Mouse (Mus musculus) hindbrain, embryonic 13.5 days (tissue): ENCODE data around the gene Calml4. TPM values are rescaled to one million over a fixed set of nuclear protein-coding genes. Genes with fewer than 3 reads are reported as not detected.
"Not testable (repeated sequence)": the region's sequence is repeated elsewhere in the genome, so short reads cannot be mapped to it uniquely, and the experiment has no call there.

Experiments
- ATAC-seq: fragments of 200-750 bp; cut with Nextera tagmentation; 2 replicates; pipeline ENCODE4 v1.8.0; 2017; ENCODE audit warnings: moderate TSS enrichment; ENCODE audit not compliant: low FRiP score
- H3K27ac ChIP-seq: fragments of 300-500 bp; sonication (generic); 2 replicates; pipeline ENCODE4 v1.5.1; 2015; ENCODE audit warnings: inconsistent platforms, mild to moderate bottlenecking, moderate library complexity
- H3K27me3 ChIP-seq: fragments of 300-500 bp; sonication (generic); 2 replicates; pipeline ENCODE4 v1.6.1; 2015; ENCODE audit warnings: mild to moderate bottlenecking, inconsistent platforms
- H3K36me3 ChIP-seq: fragments of 300-500 bp; sonication (generic); 2 replicates; pipeline ENCODE4 v1.6.1; 2015; ENCODE audit warnings: mild to moderate bottlenecking, inconsistent platforms
- H3K4me1 ChIP-seq: fragments of 300-500 bp; sonication (generic); replicated peaks from 2 replicates; pipeline ENCODE4 v1.6.1; 2015; ENCODE audit warnings: inconsistent platforms
- H3K4me2 ChIP-seq: fragments of 300-500 bp; sonication (generic); 2 replicates; pipeline ENCODE4 v1.6.1; 2015; ENCODE audit warnings: inconsistent platforms, mild to moderate bottlenecking, moderate library complexity
- H3K4me3 ChIP-seq: fragments of 300-500 bp; sonication (generic); 2 replicates; pipeline ENCODE4 v1.5.1; 2015; ENCODE audit warnings: mild to moderate bottlenecking, inconsistent platforms
- H3K9ac ChIP-seq: fragments of 300-500 bp; sonication (generic); 2 replicates; pipeline ENCODE4 v1.6.1; 2015; ENCODE audit warnings: mild to moderate bottlenecking, inconsistent platforms
- H3K9me3 ChIP-seq: fragments of 300-500 bp; sonication (generic); 2 replicates; pipeline ENCODE4 v1.6.1; 2016; ENCODE audit warnings: inconsistent platforms
- WGBS: fragments of 180-500 bp; shearing (Covaris S2); methylation state at CpG from one replicate; pipeline ENCODE4 v1.1.7; 2015; 5-methylcytosine and 5-hydroxymethylcytosine counted together
- polyA plus RNA-seq: library from polyadenylated mRNA; unstranded; fragments of >200 nt; fragmentation: Nextera tagmentation; extraction: Ambion mirVana; gene quantifications from 2 replicates; pipeline ENCODE4 v1.2.1, GENCODE M21; 2015

Gene Calml4
- polyA plus RNA-seq, 1 experiment from 2014 or later, result 21.2 TPM

GRCm38 (mm10) chr9:62819910-62820309 lies 38.0 kb upstream of the Calml4 start:
- H3K36me3 ChIP-seq, H3K27ac ChIP-seq, ATAC-seq, H3K9me3 ChIP-seq, H3K9ac ChIP-seq, H3K4me1 ChIP-seq, H3K4me3 ChIP-seq, H3K27me3 ChIP-seq, H3K4me2 ChIP-seq: not testable (repeated sequence)
- WGBS, result 86% methylated on average over 6 of the region's 6 CpGs

GRCm38 (mm10) chr9:62820829-62821228 lies 37.1 kb upstream of the Calml4 start:
- 91% methylated on average over 6 of the region's 6 CpGs for WGBS

GRCm38 (mm10) chr9:62821811-62822210 lies 36.1 kb upstream of the Calml4 start:
- H3K4me3 ChIP-seq, result no peak overlapping the region
- no peak overlapping the region for H3K27ac ChIP-seq
- no peak overlapping the region for H3K4me2 ChIP-seq
- ATAC-seq, result no peak
- no peaks in the 10 kb centered on the region for H3K27me3 ChIP-seq
- no peaks in the 10 kb centered on the region for H3K9me3 ChIP-seq
- H3K4me1 ChIP-seq, result peaks cover 22% of the 10 kb centered on the region
- no peaks in the 10 kb centered on the region for H3K36me3 ChIP-seq
- 93% methylated on average over 7 of the region's 7 CpGs for WGBS
- H3K9ac ChIP-seq, result no peak overlapping the region

More at GRCm38 (mm10) chr9:62820829-62821228, 37.1 kb upstream of the Calml4 start:
- ATAC-seq, result no peak
- Histone ChIP-seq H3K36me3 (no peaks in the 10 kb centered on the region), H3K4me1 (peaks cover 15% of the 10 kb centered on the region), H3K9me3 (no peaks in the 10 kb centered on the region), H3K27me3 (no peaks in the 10 kb centered on the region), H3K9ac (no peak overlapping the region), H3K4me2 (no peak overlapping the region), H3K27ac (no peak overlapping the region), H3K4me3 (no peak overlapping the region)

- Histone ChIP-seq H3K36me3 (no peaks in the 10 kb centered on the region), H3K4me1 (peaks cover 26% of the 10 kb centered on the region), H3K27ac (peak overlapping the region; percentile 69), H3K4me3 (no peak overlapping the region), H3K27me3 (no peaks in the 10 kb centered on the region), H3K4me2 (0 out of 2 replicates have a peak overlapping the region, but pooled peaks have one; percentile 6), H3K9me3 (no peaks in the 10 kb centered on the region), H3K9ac (peak overlapping the region; percentile 19; the same call in 1 of the 2 replicates)
- ATAC-seq, result peak; percentile 33; the same call in 1 of the 2 replicates
- WGBS, result 5% methylated on average over 9 of the region's 9 CpGs
These were observed 32.0 kb upstream of the Calml4 start for GRCm38 (mm10) chr9:62825791-62826393.

- H3K27ac ChIP-seq, result 0 out of 2 replicates have a peak overlapping the region, but pooled peaks have one; percentile 20
- no peak for ATAC-seq
- no peaks in the 10 kb centered on the region for H3K27me3 ChIP-seq
- no peak overlapping the region for H3K4me3 ChIP-seq
- H3K4me2 ChIP-seq, result 0 out of 2 replicates have a peak overlapping the region, but pooled peaks have one; percentile 6
- no peaks in the 10 kb centered on the region for H3K9me3 ChIP-seq
- H3K4me1 ChIP-seq, result peaks cover 26% of the 10 kb centered on the region
- H3K9ac ChIP-seq, result 0 out of 2 replicates have a peak overlapping the region, but pooled peaks have one; percentile 24
- WGBS, result 14% methylated on average over 7 of the region's 7 CpGs
- no peaks in the 10 kb centered on the region for H3K36me3 ChIP-seq
These were observed 31.4 kb upstream of the Calml4 start for GRCm38 (mm10) chr9:62826456-62826855.

- WGBS, result 7% methylated on average over 24 of the region's 24 CpGs
- Histone ChIP-seq H3K4me2 (peak overlapping the region; percentile 47), H3K4me3 (peak overlapping the region; percentile 38), H3K27ac (peak overlapping the region; percentile 52; the same call in 1 of the 2 replicates), H3K27me3 (no peaks in the 10 kb centered on the region), H3K4me1 (peaks cover 26% of the 10 kb centered on the region), H3K9me3 (no peaks in the 10 kb centered on the region), H3K36me3 (no peaks in the 10 kb centered on the region), H3K9ac (no peak overlapping the region)
- 0 out of 2 replicates have a peak, but pooled peaks have one; percentile 7 for ATAC-seq
These were observed 29.8 kb upstream of the Calml4 start for GRCm38 (mm10) chr9:62827939-62828652.

GRCm38 (mm10) chr9:62828662-62829086 lies 29.2 kb upstream of the Calml4 start:
- Histone ChIP-seq H3K27me3 (no peaks in the 10 kb centered on the region), H3K4me3 (peak overlapping the region; percentile 38), H3K4me1 (peaks cover 30% of the 10 kb centered on the region), H3K27ac (no peak overlapping the region; the same call in 1 of the 2 replicates), H3K36me3 (no peaks in the 10 kb centered on the region), H3K4me2 (peak overlapping the region; percentile 47), H3K9ac (no peak overlapping the region), H3K9me3 (no peaks in the 10 kb centered on the region)
- peak; percentile 88 for ATAC-seq
- WGBS, result 0% methylated on average over 23 of the region's 23 CpGs

- Histone ChIP-seq H3K27ac (no peak overlapping the region), H3K36me3 (no peaks in the 10 kb centered on the region), H3K9ac (no peak overlapping the region), H3K9me3 (no peaks in the 10 kb centered on the region), H3K4me1 (peaks cover 30% of the 10 kb centered on the region), H3K4me2 (no peak overlapping the region), H3K27me3 (no peaks in the 10 kb centered on the region), H3K4me3 (no peak overlapping the region)
- WGBS, result 82% methylated on average over 6 of the region's 6 CpGs
- no peak for ATAC-seq
These were observed 28.0 kb upstream of the Calml4 start for GRCm38 (mm10) chr9:62829877-62830276.

- Histone ChIP-seq H3K9me3 (no peaks in the 10 kb centered on the region), H3K36me3 (no peaks in the 10 kb centered on the region), H3K4me3 (no peak overlapping the region), H3K27me3 (no peaks in the 10 kb centered on the region), H3K9ac (no peak overlapping the region), H3K4me1 (peaks cover 18% of the 10 kb centered on the region), H3K27ac (no peak overlapping the region), H3K4me2 (no peak overlapping the region)
- ATAC-seq, result no peak
- 91% methylated on average over 5 of the region's 5 CpGs for WGBS
These were observed 23.0 kb upstream of the Calml4 start for GRCm38 (mm10) chr9:62834906-62835305.

GRCm38 (mm10) chr9:62835705-62836446 lies 22.0 kb upstream of the Calml4 start:
- ATAC-seq, result no peak
- Histone ChIP-seq H3K4me2 (no peak overlapping the region), H3K9ac (no peak overlapping the region), H3K9me3 (no peaks in the 10 kb centered on the region), H3K4me1 (peaks cover 18% of the 10 kb centered on the region), H3K4me3 (no peak overlapping the region), H3K36me3 (no peaks in the 10 kb centered on the region), H3K27ac (no peak overlapping the region), H3K27me3 (no peaks in the 10 kb centered on the region)
- 58% methylated on average over 4 of the region's 4 CpGs for WGBS

- Histone ChIP-seq H3K4me3 (no peak overlapping the region), H3K27ac (no peak overlapping the region), H3K9me3 (no peaks in the 10 kb centered on the region), H3K36me3 (no peaks in the 10 kb centered on the region), H3K9ac (no peak overlapping the region), H3K4me2 (no peak overlapping the region), H3K27me3 (no peaks in the 10 kb centered on the region), H3K4me1 (peaks cover 18% of the 10 kb centered on the region)
- ATAC-seq, result no peak
- WGBS, result 54% methylated on average over 3 of the region's 3 CpGs
These were observed 20.3 kb upstream of the Calml4 start for GRCm38 (mm10) chr9:62837611-62838010.

GRCm38 (mm10) chr9:62838146-62838505 lies 19.8 kb upstream of the Calml4 start:
- Histone ChIP-seq H3K4me3 (peak overlapping the region; percentile 64), H3K27ac (0 out of 2 replicates have a peak overlapping the region, but pooled peaks have one; percentile 62), H3K4me1 (peaks cover 18% of the 10 kb centered on the region), H3K4me2 (peak overlapping the region; percentile 83), H3K27me3 (no peaks in the 10 kb centered on the region), H3K36me3 (no peaks in the 10 kb centered on the region), H3K9me3 (no peaks in the 10 kb centered on the region), H3K9ac (no peak overlapping the region; the same call in 1 of the 2 replicates)
- no peak for ATAC-seq
- 17% methylated on average over 8 of the region's 8 CpGs for WGBS
